Mouse (Mus musculus): Measurements from ENCODE around the gene Mndal.
"Not testable (repeated sequence)": the region's sequence is repeated elsewhere in the genome, so short reads cannot be mapped to it uniquely, and the experiment has no call there.

The Mndal gene

DNA sequence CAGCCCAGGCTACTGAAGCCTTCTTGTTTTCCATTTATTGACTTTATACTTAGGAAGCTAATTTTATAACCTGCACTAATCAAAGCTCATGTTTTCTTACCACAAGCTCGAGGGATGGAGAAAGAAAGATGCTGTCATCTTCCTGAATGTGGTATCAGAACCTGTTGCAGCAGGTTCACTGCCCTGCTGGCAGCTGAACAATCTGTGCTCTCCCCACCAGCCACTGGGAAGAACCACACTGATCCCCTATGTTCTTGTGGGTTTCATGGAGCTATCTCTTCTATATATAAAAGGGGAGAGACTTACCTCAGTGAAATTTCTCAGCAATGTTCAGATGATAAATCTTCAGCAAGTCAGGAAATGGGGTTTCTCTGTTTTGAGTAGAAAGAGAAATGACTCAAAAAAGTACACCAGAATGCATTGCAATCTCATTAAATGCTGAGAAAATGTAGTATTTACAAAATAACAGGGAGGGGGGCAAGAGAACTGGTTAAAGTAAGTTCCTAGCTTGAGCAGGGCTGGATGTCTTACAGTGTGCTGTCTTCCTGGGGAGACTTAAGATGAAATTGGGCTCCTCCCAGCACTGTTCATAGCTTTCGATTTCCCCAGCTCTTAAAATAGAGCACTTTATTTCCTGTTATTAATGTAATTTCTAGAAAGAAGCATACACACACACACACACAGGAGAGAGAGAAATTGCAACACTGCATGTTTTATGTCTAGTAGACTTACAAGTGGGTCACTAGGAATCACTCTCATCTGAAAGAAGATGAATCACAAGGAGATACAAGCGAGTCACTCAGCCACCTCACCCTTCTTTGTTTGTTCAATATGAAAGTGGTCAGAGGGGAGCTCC is at the start of gene Mndal, which contains the start of gene Ifi203:
Gene Mndal, minus strand, starts transcription at position 568 of the 856 bp plus-strand sequence.
Gene Ifi203, minus strand, starts transcription at position 749 of the 856 bp plus-strand sequence.
- not testable (repeated sequence) for DNase-seq (ENCODE audit: low spot score)

DNA sequence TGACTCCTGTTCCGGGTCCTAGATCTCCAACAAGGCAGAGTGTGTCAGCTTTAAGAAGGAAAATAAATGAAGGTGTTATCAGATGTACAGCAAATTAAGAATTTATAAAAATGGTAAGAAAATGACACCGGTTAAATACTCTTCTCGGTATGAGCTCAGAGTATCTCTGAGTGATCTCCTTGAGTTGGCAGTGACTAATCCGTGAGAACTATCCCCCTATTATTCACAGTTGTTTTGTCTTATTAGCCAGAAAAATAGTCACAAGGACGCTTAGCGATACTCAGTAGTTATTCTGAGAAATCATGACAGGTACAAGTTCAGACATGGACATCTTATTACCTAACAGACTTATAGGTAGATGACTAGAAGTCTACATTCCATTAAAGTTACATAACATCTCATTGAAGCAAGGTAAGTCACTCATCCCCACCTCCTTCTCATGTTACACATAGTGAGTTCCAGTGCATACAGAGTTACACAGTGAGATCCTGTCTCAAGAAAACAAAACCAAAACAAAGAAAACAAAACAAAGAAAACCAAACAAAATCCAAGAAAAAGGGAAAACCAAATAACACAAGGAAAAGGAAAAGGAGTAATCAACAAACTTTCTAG is 40.5 kb upstream of the Mndal start, which contains the start of gene Ifi202b:
Gene Ifi202b, minus strand, starts transcription at position 51 of the 612 bp plus-strand sequence.
- DNase-seq (ENCODE audit: low spot score) = not testable (repeated sequence)

DNA sequence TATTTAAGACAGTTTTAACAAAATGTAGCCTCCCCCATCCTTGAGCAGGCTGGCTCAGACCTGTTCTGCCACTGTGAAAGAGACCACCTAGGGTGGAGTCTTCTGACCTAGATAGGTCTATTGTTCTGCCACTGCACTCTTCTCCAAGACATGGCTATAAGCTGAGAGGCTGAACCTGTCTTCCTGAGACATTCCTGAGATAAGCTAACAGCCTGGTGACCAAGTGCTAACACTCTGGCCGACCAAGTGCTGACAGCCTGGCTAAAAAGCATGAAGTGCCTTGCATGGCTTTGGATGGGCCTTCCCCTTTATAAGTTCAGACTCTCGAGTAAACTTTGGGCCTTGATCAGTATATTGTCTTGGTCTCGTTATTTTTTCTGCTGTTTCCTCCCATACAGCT is 38.7 kb upstream of the Mndal start:
- not testable (repeated sequence) for DNase-seq (ENCODE audit: low spot score)

DNA sequence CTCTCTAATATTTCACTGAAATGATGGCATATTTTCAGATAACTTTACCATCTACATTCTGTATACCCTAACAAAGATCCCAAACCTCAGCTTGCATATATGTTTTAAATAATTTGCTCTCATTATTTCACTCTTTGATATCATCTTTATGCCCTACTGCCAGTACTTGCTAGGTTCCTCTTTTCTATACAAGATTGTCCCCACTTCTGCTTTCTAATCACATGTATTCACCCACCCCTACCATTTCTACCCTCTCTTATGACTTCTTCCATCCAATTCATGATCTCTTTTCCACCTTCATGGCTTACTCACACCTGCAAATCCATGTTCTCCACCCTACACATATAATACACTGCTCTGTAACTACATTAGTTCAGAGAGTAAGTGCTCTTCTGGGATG is 35.3 kb upstream of the Mndal start:
- DNase-seq (ENCODE audit: low spot score) = no peak

DNA sequence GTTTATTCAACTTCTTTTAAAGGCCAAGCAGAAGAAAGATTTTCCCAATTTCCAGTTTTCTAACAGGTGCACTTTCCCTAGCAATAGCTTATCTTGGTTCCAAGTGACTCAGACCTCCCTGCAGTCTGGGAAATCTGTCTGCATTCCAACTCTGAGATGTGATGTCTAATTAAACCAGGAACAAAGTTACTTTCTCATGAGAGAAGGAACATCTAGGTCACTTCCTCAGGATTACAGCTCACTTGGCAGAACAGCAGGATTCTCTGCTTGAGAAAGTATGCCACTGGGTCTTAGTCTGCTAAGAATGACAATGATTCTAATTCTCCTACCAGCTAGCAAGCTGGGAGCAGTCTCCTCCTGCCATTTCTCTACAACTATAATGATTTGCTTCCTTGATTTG is 30.8 kb upstream of the Mndal start:
- DNase-seq (ENCODE audit: low spot score) = no peak

DNA sequence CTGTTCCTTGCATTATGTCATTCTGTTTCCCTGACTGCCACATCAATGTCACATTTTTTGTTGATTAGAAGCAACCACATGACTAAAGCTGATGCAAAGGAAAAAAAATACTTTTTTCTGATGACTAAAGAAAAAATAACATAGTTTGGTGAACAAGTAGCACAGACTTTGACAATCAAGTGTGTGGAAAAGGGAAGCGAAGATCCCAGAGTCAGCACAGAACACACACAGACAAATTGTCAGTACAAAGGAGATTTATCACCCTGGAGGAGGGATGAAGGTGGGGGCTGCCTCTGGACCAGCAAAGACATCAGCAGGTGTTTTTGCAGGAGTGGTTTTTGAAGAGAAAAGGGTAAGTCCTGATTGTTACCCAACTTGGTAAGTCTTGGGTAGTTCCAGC is 19.2 kb upstream of the Mndal start:
- not testable (repeated sequence) for DNase-seq (ENCODE audit: low spot score)

DNA sequence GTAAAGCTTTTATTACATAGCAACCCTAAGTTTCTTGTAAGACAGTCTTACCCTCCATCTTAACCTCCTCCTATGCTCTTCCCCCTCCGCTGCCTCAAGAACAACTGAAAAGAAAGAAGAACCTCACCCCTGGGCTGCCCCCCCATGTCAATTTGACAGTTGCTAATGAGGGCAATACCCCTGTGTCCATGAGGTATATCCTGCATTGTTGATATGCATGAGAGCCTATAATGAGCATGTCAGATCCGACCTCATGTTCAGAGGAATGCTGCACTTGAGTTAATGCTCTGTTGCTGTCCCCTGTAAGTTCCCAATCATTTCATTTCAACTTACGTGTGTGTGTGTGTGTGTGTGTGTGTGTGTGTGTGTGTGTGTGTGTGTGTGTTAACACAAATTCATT is 17.7 kb upstream of the Mndal start:
- DNase-seq (ENCODE audit: low spot score) = not testable (repeated sequence)

DNA sequence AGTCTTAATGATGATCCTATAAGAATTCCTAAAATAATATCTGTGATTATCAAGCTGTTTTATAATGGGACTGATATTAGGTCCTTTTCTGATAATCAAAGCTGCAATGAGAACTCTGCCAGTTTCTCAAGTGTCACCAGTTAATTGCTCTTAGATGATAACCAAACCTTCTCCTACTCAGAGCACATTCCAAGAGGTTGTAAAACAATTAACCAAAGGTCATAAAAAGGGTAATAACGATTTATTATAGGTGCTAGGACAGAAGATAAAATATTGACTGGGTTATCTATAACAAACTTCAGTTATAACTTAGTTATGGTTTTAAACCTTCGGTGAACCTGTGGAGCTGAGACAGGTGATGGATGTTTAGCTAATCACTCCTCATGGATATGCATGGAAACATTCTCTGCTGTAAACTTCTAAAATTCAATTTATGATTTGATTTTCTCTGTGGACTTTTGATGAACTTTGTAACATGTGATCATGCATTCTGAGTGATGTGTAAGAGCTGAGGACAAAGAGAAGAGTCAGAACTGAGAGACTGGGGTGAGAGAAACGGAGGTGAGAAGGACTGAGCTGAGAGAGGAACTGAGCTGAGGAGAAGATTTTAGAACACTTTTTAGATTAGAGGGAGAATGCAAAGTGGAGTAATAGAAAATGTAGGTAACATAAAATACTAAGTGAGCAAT is 13.7 kb upstream of the Mndal start:
- not testable (repeated sequence) for DNase-seq (ENCODE audit: low spot score)

DNA sequence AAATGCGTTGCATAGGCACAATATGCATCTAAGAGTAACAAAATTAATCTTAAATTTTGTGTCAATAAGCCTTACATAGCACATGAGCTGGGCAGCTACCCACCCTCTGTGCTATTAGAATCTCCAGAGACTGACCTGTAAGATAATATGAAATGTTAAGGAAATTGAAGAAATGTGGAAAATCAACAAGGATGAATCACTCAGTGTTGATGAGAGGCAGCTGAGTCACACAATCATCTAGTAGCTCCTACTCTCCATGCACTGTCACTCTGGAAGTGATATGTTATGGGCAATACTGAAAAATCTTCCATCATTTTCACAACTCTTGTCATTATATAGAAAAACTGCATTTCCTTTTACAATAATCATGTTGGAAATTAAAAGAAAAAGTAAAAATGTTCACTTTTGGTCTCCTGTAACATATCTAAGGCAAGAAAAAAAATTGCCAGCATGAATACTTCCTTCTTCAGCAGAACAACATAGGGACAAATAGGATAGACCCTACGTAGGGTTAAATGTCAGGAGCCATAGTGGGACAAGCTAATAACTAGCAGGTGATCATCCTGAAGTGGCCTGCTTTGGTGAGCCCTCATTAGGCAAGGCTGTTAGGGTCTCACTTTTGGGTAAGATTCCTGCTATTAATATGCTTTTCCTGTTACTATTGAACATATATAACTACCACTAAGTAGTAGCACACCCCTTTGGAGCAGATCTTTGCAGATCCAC is 12.9 kb upstream of the Mndal start:
- no peak for DNase-seq (ENCODE audit: low spot score)

DNA sequence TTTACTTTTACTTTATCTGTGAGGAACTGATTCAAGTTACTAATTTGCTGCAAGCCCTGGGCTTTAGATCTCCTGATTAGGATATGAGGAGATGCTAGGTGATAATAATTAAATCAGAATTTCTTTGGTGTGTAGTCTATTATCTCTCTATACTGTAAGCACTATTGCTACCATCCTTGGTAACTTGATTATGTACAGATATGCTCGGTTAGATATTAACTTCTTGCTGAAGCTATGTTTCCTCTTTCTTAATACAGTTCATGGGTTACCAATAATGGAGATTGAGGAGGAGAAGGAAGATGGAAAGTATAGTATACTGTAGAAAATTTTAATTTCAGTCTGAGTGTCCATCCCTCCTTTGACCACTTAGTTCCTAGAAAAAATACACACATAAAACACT is 11.3 kb upstream of the Mndal start:
- no peak for DNase-seq (ENCODE audit: low spot score)

DNA sequence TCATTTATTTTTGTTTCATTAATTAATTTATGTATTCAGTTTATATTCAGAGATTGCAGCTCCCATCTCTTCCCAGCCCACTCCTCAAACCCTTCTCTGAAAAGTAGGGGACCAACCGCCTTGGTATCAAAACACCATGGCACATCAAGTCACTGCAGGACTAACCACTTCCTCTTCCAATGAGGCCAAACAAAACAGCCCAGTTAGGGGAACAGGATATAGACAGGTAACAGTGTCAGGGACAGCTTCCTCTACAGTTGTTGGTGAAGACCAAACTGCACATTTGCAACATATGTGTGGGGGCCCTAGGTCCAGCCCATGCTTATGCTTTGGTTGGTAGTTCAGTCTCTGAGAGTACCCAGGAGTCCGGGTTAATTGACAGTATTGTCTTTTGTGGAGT is 6.8 kb upstream of the Mndal start:
- not testable (repeated sequence) for DNase-seq (ENCODE audit: low spot score)

DNA sequence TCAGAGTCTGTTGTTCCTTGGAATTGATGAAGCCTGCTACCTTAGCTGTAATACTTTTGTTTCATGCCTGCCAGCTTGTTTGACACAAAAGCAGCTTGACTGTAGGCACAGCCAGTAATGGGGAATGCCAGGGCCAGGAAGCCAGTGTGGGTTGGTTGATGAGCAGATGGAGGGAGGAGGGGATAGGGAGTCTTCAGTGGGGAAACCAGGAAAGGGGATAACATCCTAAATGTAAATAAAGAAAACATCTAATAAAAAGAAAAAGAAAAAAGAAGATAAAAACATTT is 432 bp upstream of the Mndal start:
- DNase-seq (ENCODE audit: low spot score) = not testable (repeated sequence)

DNA sequence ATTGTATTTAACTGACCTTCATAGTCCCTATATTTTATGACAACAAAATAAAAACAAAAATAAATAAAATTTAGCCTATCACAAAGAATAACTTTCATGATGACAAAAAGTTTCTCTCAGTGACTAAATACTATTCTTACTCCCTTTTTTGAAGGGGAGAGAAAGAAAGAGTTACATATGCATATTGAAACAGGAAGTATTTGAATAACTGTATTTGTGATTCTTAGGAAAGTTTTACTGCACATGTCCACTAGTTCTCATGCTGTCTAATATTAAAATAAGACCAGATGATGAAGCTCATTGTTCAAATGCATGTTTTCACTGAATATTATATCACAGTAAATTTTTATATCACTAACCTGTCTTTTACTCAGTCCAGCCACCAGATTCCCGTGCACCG is 769 bp downstream of the Mndal start:
- DNase-seq (ENCODE audit: low spot score) = not testable (repeated sequence)

DNA sequence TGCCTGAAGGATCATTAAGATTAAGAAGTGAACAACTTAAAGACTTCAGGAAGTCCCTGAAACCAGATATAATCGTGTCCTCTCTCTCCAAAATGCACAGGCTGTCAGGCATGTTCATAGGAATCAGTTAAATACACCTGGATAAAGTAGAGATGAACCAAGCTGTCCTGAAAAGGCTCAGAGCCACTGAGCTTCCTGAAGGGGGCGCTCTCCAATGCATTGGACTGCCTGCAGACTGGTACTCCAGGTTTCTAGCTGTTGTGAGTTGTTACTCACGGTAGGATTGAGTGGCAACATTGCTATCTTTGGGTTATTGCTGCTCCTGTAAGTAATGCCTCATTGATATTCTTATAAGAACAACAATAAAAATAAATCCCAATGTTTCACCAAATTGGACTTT is 23.0 kb downstream of the Mndal start:
- not testable (repeated sequence) for DNase-seq (ENCODE audit: low spot score)

DNA sequence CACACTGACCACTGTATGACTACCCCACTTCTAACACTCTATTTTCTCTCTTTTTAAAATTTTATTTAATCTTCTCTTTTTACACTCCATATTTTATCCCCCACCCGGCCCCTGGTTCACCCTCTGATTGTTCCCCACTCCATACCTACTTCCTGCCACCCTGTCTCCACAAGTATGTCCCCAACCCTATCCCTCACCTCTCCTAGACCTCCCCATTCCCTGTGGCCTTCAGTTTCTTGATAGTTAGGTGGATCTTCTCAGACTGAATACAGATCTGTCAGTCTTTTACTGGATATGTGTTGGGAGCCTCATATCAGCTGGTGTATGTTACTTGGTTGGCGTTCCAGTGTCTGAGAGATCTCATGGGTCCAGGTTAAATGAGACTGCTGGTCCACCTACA is 27.7 kb downstream of the Mndal start:
- no peak for DNase-seq (ENCODE audit: low spot score)

DNA sequence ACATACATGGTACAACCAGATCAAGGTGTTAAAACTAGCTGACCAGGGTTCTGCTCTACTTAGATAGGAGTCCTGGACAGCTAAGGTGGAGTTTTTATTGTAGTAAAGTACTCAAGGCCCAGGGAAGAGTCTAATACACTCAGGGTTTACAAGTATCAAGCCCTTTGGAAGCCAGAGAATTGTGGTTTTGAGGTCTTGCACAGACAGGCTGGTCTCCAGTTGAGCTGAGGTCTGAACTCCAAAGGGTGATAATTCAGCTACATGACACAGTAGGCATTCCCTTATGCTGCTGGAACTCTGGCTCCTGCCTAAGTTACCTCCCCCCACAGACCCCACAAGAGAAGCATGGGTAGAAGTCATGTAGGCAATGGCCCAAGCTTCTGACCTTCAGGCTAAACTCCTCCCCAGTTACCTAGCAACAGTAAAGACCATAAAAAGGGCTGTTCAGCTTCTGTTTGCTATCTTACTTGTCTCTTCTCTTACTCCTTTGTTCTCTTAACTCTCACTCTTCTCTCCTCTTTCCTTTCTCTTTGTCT is 29.0 kb downstream of the Mndal start:
- not testable (repeated sequence) for DNase-seq (ENCODE audit: low spot score)

DNA sequence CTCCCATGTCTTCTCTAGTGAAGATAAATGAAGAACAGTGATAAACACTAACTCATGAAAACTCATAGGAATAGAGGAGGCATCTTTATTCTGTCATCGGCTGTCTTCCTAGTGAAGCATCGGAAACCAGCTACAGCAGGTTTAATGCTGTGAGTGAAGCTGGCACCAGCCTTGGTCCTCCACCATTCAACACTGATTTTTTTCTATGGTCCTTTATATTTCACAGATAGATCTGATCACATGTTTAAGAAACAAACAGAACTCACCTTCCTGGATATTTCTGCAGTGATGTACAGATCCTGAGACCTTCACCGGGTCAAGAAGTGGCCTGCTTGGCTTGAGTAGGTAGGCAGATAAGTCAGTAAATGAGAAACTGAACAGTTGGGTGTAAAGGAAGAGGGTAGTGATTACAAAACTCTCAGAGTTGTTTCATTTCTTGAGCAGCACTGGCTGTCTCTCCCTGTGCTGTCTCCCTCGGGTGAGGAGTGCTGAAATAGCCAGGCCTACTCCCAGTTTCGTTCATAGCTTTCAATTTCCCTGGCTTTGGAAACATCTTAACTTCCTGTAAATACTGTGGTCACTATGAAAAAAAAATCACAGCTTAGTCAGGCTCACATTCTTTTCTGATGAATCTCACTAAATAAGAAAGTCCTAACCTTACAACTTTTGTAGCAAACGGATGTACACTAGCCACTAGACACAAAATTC is 29.6 kb downstream of the Mndal start, which contains the start of gene Ifi211:
Gene Ifi211, minus strand, starts transcription at position 499 of the 708 bp plus-strand sequence.
- DNase-seq (ENCODE audit: low spot score) = not testable (repeated sequence)

DNA sequence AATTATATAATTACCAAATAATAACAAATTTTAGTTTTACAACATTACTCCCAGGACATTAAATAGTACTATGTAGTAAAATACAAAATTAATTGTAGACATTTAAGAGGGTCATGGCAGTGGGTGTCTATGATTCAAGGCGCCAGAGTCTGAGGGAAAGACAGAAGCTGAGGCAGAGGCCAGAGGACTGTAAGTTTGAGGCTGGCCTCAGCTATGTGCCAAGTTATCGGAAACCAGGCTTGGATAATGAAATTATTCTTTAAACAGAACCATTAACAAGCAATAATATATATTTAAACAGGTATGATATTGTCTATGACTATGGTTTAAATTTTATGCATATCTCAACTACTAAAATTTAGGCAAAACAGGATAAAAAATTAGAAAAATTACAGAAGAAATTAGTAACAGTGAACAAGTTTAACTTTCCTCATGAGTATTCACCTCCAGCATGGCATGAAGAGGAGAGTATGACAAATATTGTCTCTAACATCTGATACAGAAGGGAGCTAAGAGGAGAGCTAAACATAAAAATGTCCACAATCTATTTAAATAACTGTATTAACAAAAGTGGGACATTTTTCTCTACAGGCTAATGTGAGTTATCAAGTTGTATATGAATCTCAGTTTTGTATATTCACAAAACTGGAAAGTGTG is 30.4 kb downstream of the Mndal start:
- no peak for DNase-seq (ENCODE audit: low spot score)

DNA sequence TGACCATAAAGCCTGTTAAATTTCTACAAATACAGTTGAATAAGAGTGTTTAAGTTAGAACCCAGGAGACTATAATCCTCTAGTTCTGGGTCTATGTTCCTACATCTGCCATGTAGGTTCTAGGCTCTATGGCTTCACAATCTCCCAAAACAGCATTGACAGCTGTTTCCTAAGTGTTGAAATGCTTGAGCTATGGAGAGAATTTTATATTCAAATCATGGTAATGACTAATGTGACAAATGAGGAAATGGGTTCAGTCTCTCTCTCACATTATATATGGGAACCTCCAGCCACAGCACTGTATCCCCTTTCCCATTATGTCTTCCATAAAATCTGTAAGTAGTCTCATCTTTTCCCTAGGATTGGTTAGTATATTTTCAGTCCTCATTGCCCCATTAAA is 33.9 kb downstream of the Mndal start:
- not testable (repeated sequence) for DNase-seq (ENCODE audit: low spot score)

DNA sequence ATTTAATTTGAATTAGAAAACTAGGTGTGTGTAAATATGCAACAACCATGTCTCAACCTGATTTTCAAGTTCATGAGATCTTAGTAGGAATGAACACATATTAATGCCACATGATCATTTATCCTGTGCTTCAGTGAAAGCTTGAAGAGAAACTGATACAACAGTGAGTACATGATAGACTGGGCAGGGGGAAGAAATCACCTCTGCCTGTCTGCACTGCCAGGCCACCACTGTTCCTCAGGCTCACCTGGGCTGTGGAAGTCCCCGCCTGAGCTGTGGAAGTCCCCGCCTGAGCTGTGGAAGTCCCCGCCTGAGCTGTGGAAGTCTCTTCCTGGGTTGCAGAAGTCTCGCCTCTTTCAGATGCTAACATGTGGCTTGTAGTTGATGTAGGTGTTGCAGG is 36.4 kb downstream of the Mndal start:
- DNase-seq (ENCODE audit: low spot score) = not testable (repeated sequence)

DNA sequence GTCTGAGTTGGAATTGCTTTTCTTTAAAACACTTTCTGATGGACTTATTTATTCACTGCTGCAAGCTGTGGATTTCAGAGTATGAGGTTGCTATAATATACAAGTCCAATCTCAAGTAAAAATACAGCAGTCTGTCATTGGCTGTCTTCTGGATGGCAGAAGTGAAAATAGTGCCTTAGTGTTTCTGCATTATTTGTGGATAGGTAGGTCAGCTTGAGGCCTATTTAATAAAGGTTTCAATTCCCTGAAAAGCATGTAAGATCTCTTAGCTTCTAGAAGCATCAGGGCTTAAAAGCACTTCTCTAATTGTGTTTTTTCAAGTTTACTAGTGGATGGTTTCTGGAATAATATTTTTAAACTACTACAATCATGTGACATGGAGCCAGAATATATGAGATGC is 52.5 kb downstream of the Mndal start:
- DNase-seq (ENCODE audit: low spot score) = not testable (repeated sequence)

Data from embryo, embryonic 10 days (tissue).